Mouse (Mus musculus): ENCODE measurements at regions not wholly inside any gene's neighbourhood (a gene's known extent, or its start where the extent isn't known, plus 50 kb on each side); places are given as distances from the start of the nearest gene placed in this dataset.

DNA sequence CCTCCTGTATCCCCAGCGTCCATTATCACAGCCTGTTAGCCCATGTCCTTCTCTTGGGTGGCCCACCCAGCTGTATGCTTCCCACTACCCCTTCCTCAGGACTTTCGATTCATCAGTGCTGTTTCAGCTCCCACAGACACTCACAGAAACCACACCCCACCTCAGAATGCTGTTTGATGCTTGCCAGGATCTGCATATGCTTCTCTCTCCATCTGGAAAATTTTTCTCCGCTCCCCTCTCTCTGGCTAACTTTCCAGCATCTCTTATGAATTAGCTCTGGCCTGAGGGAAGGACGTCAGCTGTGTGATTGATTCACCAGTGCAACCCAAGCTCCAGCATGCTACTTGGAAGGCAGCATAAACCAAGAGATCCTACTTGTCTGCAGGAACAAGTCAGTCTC is 66.0 kb upstream of the Dab1 start:
- no peak for TF ChIP-seq CTCF (conservative IDR thresholded peaks at IDR 0.05; ENCODE audit: low read length)
- no peak for TF ChIP-seq NANOG (IDR thresholded peaks at IDR 0.05; ENCODE audit: borderline replicate concordance, low read length)
- TF ChIP-seq POU5F1 (IDR thresholded peaks at IDR 0.05; ENCODE audit: borderline replicate concordance, low read length), result no peak
